Mouse (Mus musculus): ENCODE results near the gene Pttg1.

Pttg1 gene

GRCm38 (mm10) chr11:43411413-43411812, 14.6 kb downstream of the Pttg1 start:
- in situ Hi-C loops (cut with MboI; ENCODE audit: unreplicated experiment in 2 of 2), result loop anchor here (5.0 to 25.0 kb wide), 5 partner anchors 64 to 999 kb away; partner anchors contain the start of gene Gabrb2 (in 1 of the 2)

GRCm38 (mm10) chr11:43410291-43410690, 15.8 kb downstream of the Pttg1 start:
- in situ Hi-C loops (cut with MboI; ENCODE audit: unreplicated experiment in 2 of 2), result loop anchor here (5.0 to 25.0 kb wide), 5 partner anchors 63 to 998 kb away; partner anchors contain the start of gene Gabrb2 (in 1 of the 2)

GRCm38 (mm10) chr11:43408888-43409287, 17.2 kb downstream of the Pttg1 start:
- in situ Hi-C loops (cut with MboI; ENCODE audit: unreplicated experiment in 2 of 2), result loop anchor here (5.0 to 25.0 kb wide), 3 partner anchors 57 to 997 kb away; partner anchors contain the start of gene Gabrb2 (in 1 of the 2)

- in situ Hi-C loops (cut with MboI; ENCODE audit: unreplicated experiment in 2 of 2), result loop anchor here in 1 of 2 experiments (25.0 kb wide), 1 partner anchor 992 kb away; the partner anchor contains the start of gene Gabrb2
Measured at GRCm38 (mm10) chr11:43404150-43404807, 21.8 kb downstream of the Pttg1 start.

- in situ Hi-C loops (cut with MboI; ENCODE audit: unreplicated experiment in 2 of 2), result loop anchor here in 1 of 2 experiments (25.0 kb wide), 1 partner anchor 988 kb away; the partner anchor contains the start of gene Gabrb2
Measured at GRCm38 (mm10) chr11:43400131-43400530, 25.9 kb downstream of the Pttg1 start.

GRCm38 (mm10) chr11:43399297-43399696, 26.8 kb downstream of the Pttg1 start:
- in situ Hi-C loops (cut with MboI; ENCODE audit: unreplicated experiment in 2 of 2), result no loop called here

GRCm38 (mm10) chr11:43396672-43397071, 29.4 kb downstream of the Pttg1 start:
- in situ Hi-C loops (cut with MboI; ENCODE audit: unreplicated experiment in 2 of 2), result no loop called here

GRCm38 (mm10) chr11:43396246-43396645, 29.8 kb downstream of the Pttg1 start:
- in situ Hi-C loops (cut with MboI; ENCODE audit: unreplicated experiment in 2 of 2), result no loop called here

GRCm38 (mm10) chr11:43395073-43395948, 30.7 kb downstream of the Pttg1 start:
- in situ Hi-C loops (cut with MboI; ENCODE audit: unreplicated experiment in 2 of 2), result no loop called here

- in situ Hi-C loops (cut with MboI; ENCODE audit: unreplicated experiment in 2 of 2), result no loop called here
Measured at GRCm38 (mm10) chr11:43393325-43393724, 32.7 kb downstream of the Pttg1 start.

- in situ Hi-C loops (cut with MboI; ENCODE audit: unreplicated experiment in 2 of 2), result no loop called here
Measured at GRCm38 (mm10) chr11:43392757-43393156, 33.3 kb downstream of the Pttg1 start.

- in situ Hi-C loops (cut with MboI; ENCODE audit: unreplicated experiment in 2 of 2), result no loop called here
Measured at GRCm38 (mm10) chr11:43389118-43389517, 36.9 kb downstream of the Pttg1 start.

- in situ Hi-C loops (cut with MboI; ENCODE audit: unreplicated experiment in 2 of 2), result no loop called here
Measured at GRCm38 (mm10) chr11:43388122-43389097, 37.6 kb downstream of the Pttg1 start.

GRCm38 (mm10) chr11:43387004-43387880, 38.8 kb downstream of the Pttg1 start:
- in situ Hi-C loops (cut with MboI; ENCODE audit: unreplicated experiment in 2 of 2), result no loop called here

GRCm38 (mm10) chr11:43385716-43386115, 40.3 kb downstream of the Pttg1 start:
- in situ Hi-C loops (cut with MboI; ENCODE audit: unreplicated experiment in 2 of 2), result no loop called here

- in situ Hi-C loops (cut with MboI; ENCODE audit: unreplicated experiment in 2 of 2), result no loop called here
Measured at GRCm38 (mm10) chr11:43385055-43385649, 40.9 kb downstream of the Pttg1 start.

- in situ Hi-C loops (cut with MboI; ENCODE audit: unreplicated experiment in 2 of 2), result no loop called here
Measured at GRCm38 (mm10) chr11:43383581-43383980, 42.5 kb downstream of the Pttg1 start.

GRCm38 (mm10) chr11:43380901-43381300, 45.1 kb downstream of the Pttg1 start:
- in situ Hi-C loops (cut with MboI; ENCODE audit: unreplicated experiment in 2 of 2), result no loop called here
